Mouse (Mus musculus) liver, embryonic 14.5 days (tissue): ENCODE data around the gene Crcp.

Source experiments
- CTCF ChIP-seq: IDR thresholded peaks from 2 replicates; pipeline ENCODE4 v1.5.1; 2016; ENCODE audit warnings: antibody characterized with exemption, low read depth, control low read depth
- EP300 ChIP-seq: IDR thresholded peaks from 2 replicates; pipeline ENCODE4 v1.6.1; 2016; ENCODE audit warnings: antibody characterized with exemption, low read depth

- TF ChIP-seq CTCF (no peak), EP300 (no peak)
These were observed 2.0 kb upstream of the Crcp start for GRCm38 (mm10) chr5:130027134-130027533.
